Mouse (Mus musculus): Measurements from ENCODE around the gene C2cd2. TPM values are rescaled to one million over a fixed set of nuclear protein-coding genes. Genes with fewer than 3 reads are reported as not detected.
A peak's percentile ranks its signal among the peaks of the same experiment; 100 is the strongest.
"Not testable (repeated sequence)": the region's sequence is repeated elsewhere in the genome, so short reads cannot be mapped to it uniquely, and the experiment has no call there.

C2cd2 gene
- polyA plus RNA-seq, 1 experiment from 2014 or later = 18.9 TPM

DNA sequence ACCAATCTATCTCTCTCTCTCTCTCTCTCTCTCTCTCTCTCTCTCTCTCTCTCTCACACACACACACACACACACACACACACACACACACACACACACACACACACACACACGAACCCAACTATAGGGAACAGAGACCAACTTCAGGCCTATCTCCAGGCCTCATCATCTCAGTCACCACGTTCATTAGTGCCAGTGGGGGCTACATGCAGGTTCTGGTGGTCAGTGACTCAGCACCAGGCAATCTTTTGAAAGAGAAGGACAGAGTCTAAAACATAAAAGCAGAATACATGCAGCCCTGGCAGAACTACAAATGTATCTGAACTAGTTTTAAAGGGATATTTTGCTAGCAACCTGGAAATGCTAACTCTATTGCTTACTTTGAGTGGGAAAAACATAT is 15.4 kb downstream of the C2cd2 start:
- H3K4me2 ChIP-seq; H3K4me3 ChIP-seq (replicated peaks); H3K4me1 ChIP-seq (replicated peaks); H3K9ac ChIP-seq (replicated peaks); ATAC-seq (ENCODE audit: insufficient number of reproducible peaks, insufficient read depth, low FRiP score, low TSS enrichment, low read depth); H3K27me3 ChIP-seq; H3K27ac ChIP-seq; H3K9me3 ChIP-seq: not testable (repeated sequence)
- WGBS = 77% methylated on average over 2 of the region's 2 CpGs
- H3K36me3 ChIP-seq = peaks cover 30% of the 10 kb centered on the region

DNA sequence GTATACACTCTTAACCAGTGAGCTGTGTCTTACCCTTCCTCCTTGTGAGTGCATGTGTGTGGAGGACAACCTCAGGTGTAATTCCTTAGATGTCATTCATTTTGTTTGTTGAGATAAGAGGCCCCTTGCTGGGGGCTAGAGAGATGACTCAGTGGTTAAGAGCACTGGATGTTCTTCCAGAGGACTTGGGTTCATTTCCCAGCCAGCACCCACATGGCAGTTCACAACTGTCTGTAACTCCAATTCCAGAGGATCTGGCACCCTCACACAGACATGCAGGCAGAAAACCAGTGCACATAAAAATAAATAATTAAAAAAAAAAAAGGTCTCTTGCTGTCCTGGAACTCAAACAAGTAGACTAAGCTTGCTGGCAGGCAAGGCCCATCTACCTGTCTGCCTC is 20.6 kb downstream of the C2cd2 start:
- no peak for ATAC-seq (ENCODE audit: insufficient number of reproducible peaks, insufficient read depth, low FRiP score, low TSS enrichment, low read depth)
- H3K9me3 ChIP-seq = no peaks in the 10 kb centered on the region

DNA sequence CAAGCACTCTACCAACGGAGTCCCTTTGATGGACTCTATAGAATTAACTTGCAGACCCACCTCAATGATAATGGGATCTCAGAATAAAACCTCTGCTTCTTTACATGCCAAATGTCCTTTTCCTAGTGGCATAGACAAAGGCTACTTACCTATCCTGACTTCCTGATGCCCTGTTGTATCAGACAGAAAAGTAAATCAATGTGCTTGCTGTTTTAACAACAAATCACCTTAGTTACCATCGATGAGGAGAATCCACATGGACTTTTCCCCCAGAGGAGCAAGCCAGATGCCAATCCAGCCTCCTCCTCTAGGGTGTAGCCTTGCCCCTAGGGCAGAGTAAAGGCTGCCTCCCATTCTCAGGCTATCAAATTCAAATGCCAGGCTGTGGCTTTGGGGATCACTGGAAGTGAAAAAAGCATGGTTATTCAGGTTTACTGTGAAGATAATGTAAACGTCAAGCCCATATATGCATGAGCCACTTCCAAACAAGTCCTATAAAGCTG is 21.9 kb downstream of the C2cd2 start:
- no peak overlapping the region for H3K9ac ChIP-seq (replicated peaks)
- no peak for ATAC-seq (ENCODE audit: insufficient number of reproducible peaks, insufficient read depth, low FRiP score, low TSS enrichment, low read depth)
- H3K27me3 ChIP-seq = no peaks in the 10 kb centered on the region
- H3K9me3 ChIP-seq = no peaks in the 10 kb centered on the region
- no peaks in the 10 kb centered on the region for H3K4me1 ChIP-seq (replicated peaks)
- H3K27ac ChIP-seq = no peak overlapping the region
- no peak overlapping the region for H3K4me3 ChIP-seq (replicated peaks)
- 84% methylated on average over 3 of the region's 3 CpGs for WGBS
- H3K4me2 ChIP-seq = no peak overlapping the region
- H3K36me3 ChIP-seq = no peaks in the 10 kb centered on the region; the same call in 1 of the 2 replicates

More for the DNA sequence above, 20.6 kb downstream of the C2cd2 start:
- Histone ChIP-seq H3K9ac (replicated peaks) (no peak overlapping the region), H3K4me3 (replicated peaks) (no peak overlapping the region), H3K27me3 (no peaks in the 10 kb centered on the region), H3K27ac (no peak overlapping the region), H3K4me1 (replicated peaks) (no peaks in the 10 kb centered on the region), H3K4me2 (no peak overlapping the region), H3K36me3 (no peaks in the 10 kb centered on the region; the same call in 1 of the 2 replicates)

DNA sequence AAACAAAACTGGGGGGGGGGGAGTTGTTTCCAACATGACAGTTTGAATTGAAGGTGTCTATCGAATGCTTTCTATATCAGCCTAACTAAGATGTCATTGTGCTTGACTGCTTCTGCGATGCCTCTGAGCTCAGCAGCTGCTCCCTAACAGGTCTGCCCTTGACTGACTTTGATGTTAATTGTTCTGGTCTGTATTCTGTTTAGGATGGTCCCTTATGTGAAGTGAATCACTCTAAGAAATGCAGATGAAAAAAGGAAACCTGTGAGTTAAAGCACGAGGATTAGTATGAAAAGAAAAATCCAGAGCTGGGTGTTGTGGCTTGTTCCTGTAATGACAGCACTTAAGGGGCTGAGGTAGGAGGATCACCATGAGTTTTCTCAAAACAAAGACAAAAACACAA is 26.6 kb downstream of the C2cd2 start:
- no peaks in the 10 kb centered on the region for H3K9me3 ChIP-seq
- no peak for ATAC-seq (ENCODE audit: insufficient number of reproducible peaks, insufficient read depth, low FRiP score, low TSS enrichment, low read depth)
- no peak overlapping the region for H3K27ac ChIP-seq

DNA sequence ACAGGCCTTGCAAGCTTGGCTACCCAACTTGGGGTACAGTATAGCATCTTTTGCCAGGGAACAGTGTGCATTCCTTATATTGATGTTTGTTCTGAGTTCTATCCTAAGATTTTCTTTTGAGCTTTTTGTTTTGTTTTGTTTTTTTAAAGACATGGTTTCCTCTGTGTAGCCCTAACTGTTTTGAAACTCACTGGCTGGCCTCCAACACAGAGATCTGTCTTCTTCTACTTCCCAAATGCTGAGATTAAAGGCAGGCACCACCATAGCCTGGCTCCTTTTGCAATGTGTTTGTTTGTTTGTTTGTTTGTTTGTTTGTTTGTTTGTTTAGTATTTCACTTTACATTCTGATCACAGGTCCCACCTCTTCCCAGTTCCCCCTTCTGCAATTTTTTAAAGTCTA is 32.2 kb downstream of the C2cd2 start:
- ATAC-seq (ENCODE audit: insufficient number of reproducible peaks, insufficient read depth, low FRiP score, low TSS enrichment, low read depth) = no peak
- no peaks in the 10 kb centered on the region for H3K36me3 ChIP-seq
- H3K27ac ChIP-seq = no peak overlapping the region
- no peaks in the 10 kb centered on the region for H3K9me3 ChIP-seq
- H3K9ac ChIP-seq (replicated peaks) = no peak overlapping the region
- H3K4me3 ChIP-seq (replicated peaks) = no peak overlapping the region
- no peaks in the 10 kb centered on the region for H3K27me3 ChIP-seq
- no peaks in the 10 kb centered on the region for H3K4me1 ChIP-seq (replicated peaks)
- H3K4me2 ChIP-seq = no peak overlapping the region

More for the DNA sequence above, 26.6 kb downstream of the C2cd2 start:
- H3K9ac ChIP-seq (replicated peaks) = no peak overlapping the region
- 79% methylated on average over 3 of the region's 3 CpGs for WGBS
- no peaks in the 10 kb centered on the region for H3K27me3 ChIP-seq
- no peak overlapping the region for H3K4me2 ChIP-seq
- H3K4me3 ChIP-seq (replicated peaks) = no peak overlapping the region
- no peaks in the 10 kb centered on the region for H3K4me1 ChIP-seq (replicated peaks)
- H3K36me3 ChIP-seq = no peaks in the 10 kb centered on the region

DNA sequence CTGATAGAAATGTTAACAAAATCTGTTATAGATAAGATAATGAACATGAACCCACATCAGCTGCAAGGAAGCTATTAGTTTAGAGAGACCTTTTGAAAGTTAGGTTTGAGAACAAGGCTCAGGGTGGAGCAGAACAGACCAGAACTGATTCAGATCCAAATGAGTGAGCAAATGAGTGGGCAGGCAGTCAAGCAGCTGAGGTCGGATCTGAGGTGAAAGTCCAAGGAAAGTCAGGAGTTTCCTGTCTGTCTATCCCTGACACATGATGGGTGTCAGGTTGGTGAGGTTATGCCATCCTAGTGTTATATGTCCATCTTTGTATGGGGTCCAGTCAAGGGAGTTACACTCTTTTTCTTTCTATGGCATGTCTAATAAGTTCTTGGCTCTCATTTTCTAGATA is 32.9 kb downstream of the C2cd2 start:
- ATAC-seq (ENCODE audit: insufficient number of reproducible peaks, insufficient read depth, low FRiP score, low TSS enrichment, low read depth) = no peak
- no peaks in the 10 kb centered on the region for H3K9me3 ChIP-seq

DNA sequence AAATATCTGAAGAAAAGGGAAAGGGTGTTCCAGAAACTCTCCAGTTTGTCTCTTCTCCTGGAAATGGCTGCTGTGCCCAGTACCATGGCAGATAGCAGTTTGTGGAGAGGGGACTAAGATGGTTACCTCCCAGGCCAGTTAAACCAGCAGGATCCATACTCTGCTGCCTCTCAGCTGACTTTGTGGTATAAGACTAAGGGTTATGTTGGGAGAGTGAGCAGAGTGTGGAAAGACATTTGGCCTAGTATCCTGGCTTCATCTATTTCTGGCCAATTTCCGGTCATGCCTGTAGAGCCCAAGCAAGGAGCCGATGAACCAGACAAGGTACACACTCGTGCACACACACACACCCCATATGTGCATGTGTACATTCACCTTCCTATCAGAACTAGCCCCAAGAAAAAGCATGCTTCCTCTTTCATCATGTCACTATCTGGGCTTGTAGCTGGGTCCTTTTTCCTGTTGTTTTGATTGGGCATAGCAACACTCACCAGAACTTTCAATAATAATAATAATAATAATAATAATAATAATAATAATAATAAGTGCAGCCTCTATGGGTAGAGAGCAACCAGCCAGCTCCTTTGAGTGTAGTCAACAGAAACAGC is 35.0 kb downstream of the C2cd2 start:
- Histone ChIP-seq H3K4me3 (replicated peaks) (no peak overlapping the region), H3K4me1 (replicated peaks) (no peaks in the 10 kb centered on the region), H3K36me3 (no peaks in the 10 kb centered on the region), H3K27ac (no peak overlapping the region), H3K9me3 (no peaks in the 10 kb centered on the region), H3K4me2 (no peak overlapping the region), H3K9ac (replicated peaks) (no peak overlapping the region), H3K27me3 (no peaks in the 10 kb centered on the region)
- 83% methylated on average over 3 of the region's 3 CpGs for WGBS
- no peak for ATAC-seq (ENCODE audit: insufficient number of reproducible peaks, insufficient read depth, low FRiP score, low TSS enrichment, low read depth)

More for the DNA sequence above, 32.9 kb downstream of the C2cd2 start:
- no peak overlapping the region for H3K9ac ChIP-seq (replicated peaks)
- H3K27ac ChIP-seq = no peak overlapping the region
- no peak overlapping the region for H3K4me2 ChIP-seq
- H3K4me1 ChIP-seq (replicated peaks) = no peaks in the 10 kb centered on the region
- no peaks in the 10 kb centered on the region for H3K27me3 ChIP-seq
- no peak overlapping the region for H3K4me3 ChIP-seq (replicated peaks)
- WGBS = 70% methylated on average over 1 of the region's 1 CpGs
- no peaks in the 10 kb centered on the region for H3K36me3 ChIP-seq

DNA sequence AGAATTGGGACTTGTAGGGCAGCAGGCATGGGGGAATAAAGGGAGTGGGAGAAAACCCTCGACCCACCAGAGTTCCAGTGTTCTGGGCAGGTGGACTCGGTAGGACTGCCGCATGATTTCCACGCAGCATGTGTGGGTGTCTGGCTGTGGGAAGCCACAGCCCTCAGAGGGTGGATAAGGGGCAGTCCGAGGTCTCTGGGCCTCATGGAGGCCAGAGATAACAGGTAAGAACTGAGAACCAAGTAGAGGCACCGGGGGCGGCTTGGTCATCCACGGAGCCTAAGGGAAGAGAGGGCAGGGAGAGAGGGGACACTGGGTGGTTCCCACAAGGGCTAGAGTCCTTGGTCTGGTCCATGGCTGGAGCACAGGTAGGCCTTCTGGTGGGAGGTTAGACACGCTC is 36.0 kb downstream of the C2cd2 start:
- 80% methylated on average over 9 of the region's 9 CpGs for WGBS
- Histone ChIP-seq H3K4me2 (no peak overlapping the region), H3K9ac (replicated peaks) (no peak overlapping the region), H3K4me1 (replicated peaks) (peaks cover 4% of the 10 kb centered on the region), H3K27ac (no peak overlapping the region), H3K4me3 (replicated peaks) (no peak overlapping the region), H3K9me3 (no peaks in the 10 kb centered on the region), H3K27me3 (no peaks in the 10 kb centered on the region), H3K36me3 (no peaks in the 10 kb centered on the region)
- ATAC-seq (ENCODE audit: insufficient number of reproducible peaks, insufficient read depth, low FRiP score, low TSS enrichment, low read depth) = no peak

DNA sequence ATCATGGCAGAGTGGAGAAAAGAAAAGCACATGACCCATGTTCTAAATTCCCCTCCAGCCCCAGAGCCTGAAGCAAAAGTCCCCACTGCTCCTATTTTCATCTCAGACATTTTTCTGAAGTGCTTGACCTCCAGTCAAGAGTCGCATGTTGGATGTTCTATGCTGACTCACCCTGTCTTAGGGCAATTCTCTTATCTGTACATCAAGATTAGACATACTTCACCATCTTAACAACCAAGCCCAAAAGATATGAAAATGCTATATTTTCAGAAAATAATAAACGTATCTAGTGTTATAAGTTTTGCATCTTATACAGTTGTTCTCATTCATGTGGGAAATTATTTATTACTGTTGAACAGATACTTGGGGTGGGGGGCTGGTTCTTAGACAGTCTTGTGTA is 36.6 kb downstream of the C2cd2 start:
- Histone ChIP-seq H3K36me3 (no peaks in the 10 kb centered on the region), H3K9ac (replicated peaks) (no peak overlapping the region), H3K4me3 (replicated peaks) (no peak overlapping the region), H3K9me3 (no peaks in the 10 kb centered on the region), H3K4me1 (replicated peaks) (peaks cover 8% of the 10 kb centered on the region), H3K4me2 (no peak overlapping the region), H3K27me3 (no peaks in the 10 kb centered on the region), H3K27ac (no peak overlapping the region)
- ATAC-seq (ENCODE audit: insufficient number of reproducible peaks, insufficient read depth, low FRiP score, low TSS enrichment, low read depth) = no peak
- 79% methylated on average over 2 of the region's 2 CpGs for WGBS

DNA sequence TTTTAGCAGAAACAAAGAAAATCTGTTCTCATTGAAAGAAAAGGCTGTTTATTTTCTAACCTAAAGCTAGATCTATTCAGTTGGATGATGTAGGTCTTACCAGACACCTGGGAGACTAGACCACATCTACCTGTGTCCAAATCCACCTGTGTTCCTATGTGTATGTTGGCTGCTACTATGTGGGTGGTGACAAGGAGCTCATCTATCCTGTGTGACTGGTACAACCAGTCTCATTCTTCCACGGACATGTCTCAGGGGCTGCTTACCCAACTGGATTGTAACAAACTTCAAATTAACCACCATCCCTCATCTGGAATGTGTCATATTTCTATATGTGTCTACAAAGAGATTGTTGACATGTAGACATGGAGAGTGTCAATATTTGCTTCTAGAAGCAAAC is 38.7 kb downstream of the C2cd2 start:
- Histone ChIP-seq H3K27me3 (no peaks in the 10 kb centered on the region), H3K9me3 (no peaks in the 10 kb centered on the region), H3K9ac (replicated peaks) (no peak overlapping the region), H3K4me3 (replicated peaks) (no peak overlapping the region), H3K4me2 (no peak overlapping the region), H3K36me3 (no peaks in the 10 kb centered on the region), H3K4me1 (replicated peaks) (peaks cover 8% of the 10 kb centered on the region), H3K27ac (no peak overlapping the region)
- no peak for ATAC-seq (ENCODE audit: insufficient number of reproducible peaks, insufficient read depth, low FRiP score, low TSS enrichment, low read depth)
- WGBS = 71% methylated on average over 1 of the region's 1 CpGs

DNA sequence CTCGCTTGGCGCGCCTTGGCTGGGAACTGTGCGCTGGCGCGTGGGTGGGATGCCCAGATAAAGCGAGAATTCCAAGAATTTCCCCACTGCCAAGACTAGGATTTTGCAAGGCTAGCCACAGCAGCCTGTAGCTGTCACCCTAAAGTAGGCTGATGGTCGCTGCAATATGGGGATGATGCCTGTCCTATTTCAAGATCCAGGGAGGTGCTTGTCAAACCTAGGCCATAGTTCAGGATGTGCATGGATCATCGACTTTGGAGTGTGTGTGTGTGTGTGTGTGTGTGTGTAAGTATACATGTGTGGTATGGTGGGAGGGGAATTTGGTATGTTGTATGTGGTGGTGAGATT is 39.6 kb downstream of the C2cd2 start:
- Histone ChIP-seq H3K9ac (replicated peaks) (peak overlapping the region; percentile 79), H3K4me2 (peak overlapping the region; percentile 89), H3K9me3 (no peaks in the 10 kb centered on the region), H3K27ac (peak overlapping the region; percentile 75; the same call in 1 of the 2 replicates), H3K36me3 (no peaks in the 10 kb centered on the region), H3K4me1 (replicated peaks) (peaks cover 8% of the 10 kb centered on the region), H3K27me3 (no peaks in the 10 kb centered on the region), H3K4me3 (replicated peaks) (peak overlapping the region; percentile 90)
- WGBS = under 1% methylated on average over 9 of the region's 9 CpGs
- 0 out of 2 replicates have a peak, but pooled peaks have one; percentile 4 for ATAC-seq (ENCODE audit: insufficient number of reproducible peaks, insufficient read depth, low FRiP score, low TSS enrichment, low read depth)
